8 mouse cellular contexts compared by ENCODE assay signal in the genomic region with DNA sequence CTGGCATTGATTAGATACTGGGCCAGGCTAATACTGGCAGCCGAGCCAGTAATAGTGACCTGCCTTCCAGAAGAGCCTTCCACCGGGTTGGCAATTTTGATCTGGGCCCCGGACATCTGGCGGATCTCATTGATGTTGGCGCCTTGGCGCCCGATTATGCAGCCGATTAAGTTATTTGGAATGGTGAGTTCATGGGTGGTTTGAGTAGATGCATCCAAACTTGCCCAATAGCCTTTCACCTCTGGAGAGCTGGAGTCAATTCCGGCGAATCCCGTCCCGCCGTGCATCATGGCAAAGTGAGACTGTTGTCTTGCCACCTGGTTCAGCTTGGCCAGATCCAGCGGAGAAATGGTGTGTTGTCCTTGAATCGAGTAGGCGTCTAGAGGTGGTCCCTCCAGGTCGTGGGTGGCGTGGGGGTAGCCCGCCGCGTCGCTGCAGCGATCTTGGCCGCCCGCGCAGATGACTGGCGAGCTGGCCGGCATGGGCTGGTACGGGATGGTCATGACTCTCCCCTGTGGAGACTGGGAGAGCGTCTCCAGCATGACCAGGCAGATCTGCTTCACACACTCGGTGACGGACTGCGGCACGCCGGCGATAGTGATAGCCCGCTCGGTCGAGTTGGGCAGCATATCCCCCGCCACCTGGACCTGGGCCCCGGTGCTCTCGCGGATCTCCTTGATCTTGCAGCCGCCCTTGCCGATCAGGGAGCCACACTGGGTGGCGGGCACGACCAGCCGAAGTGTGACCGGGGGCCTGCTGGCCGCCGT. TPM values are rescaled to one million over a fixed set of nuclear protein-coding genes. Genes with fewer than 3 reads are reported as not detected.
A peak's percentile ranks its signal among the peaks of the same experiment; 100 is the strongest.
DNase-seq lines count a peak whose midpoint lies in the region; ATAC-seq and TF ChIP-seq lines count a peak whose summit lies in the region.

No protein-coding gene starts in this region.

- no peaks in the 10 kb centered on the region for H3K9me3 ChIP-seq in intestine, embryonic 14.5 days (ENCODE audit: control insufficient read depth, low read length)
- H3K9me3 ChIP-seq in limb, embryonic 11.5 days (ENCODE audit: control insufficient read depth, low read length), result no peaks in the 10 kb centered on the region
- H3K9me3 ChIP-seq in midbrain, embryonic 10.5 days (replicated peaks), result no peaks in the 10 kb centered on the region

- no peak; the same call in 1 of the 2 replicates for TF ChIP-seq POLR2A in small intestine, adult 2 months (IDR thresholded peaks at IDR 0.05; ENCODE audit: low read depth, low read length)

- H3K36me3 ChIP-seq in intestine, embryonic 14.5 days (ENCODE audit: control insufficient read depth, insufficient read depth, low read length), result peaks cover 24% of the 10 kb centered on the region; the same call in 1 of the 2 replicates
- peaks cover 2% of the 10 kb centered on the region; the same call in 1 of the 2 replicates for H3K36me3 ChIP-seq in limb, embryonic 11.5 days (ENCODE audit: control insufficient read depth, insufficient read depth, low read length)
- H3K36me3 ChIP-seq in midbrain, embryonic 10.5 days, result peaks cover 50% of the 10 kb centered on the region
- peaks cover 15% of the 10 kb centered on the region for H3K36me3 ChIP-seq in small intestine, adult 2 months (ENCODE audit: control insufficient read depth, insufficient read depth, low read length)

- no peak for TF ChIP-seq CTCF in small intestine, adult 2 months (IDR thresholded peaks at IDR 0.05; ENCODE audit: extremely low read depth, insufficient read length, insufficient replicate concordance, low read depth, low read length)

- H3K27me3 ChIP-seq in intestine, embryonic 14.5 days (replicated peaks; ENCODE audit: control insufficient read depth, insufficient read depth, low read length), result no peaks in the 10 kb centered on the region
- H3K27me3 ChIP-seq in limb, embryonic 11.5 days (ENCODE audit: control insufficient read depth, insufficient read depth, low read length), result no peaks in the 10 kb centered on the region
- H3K27me3 ChIP-seq in midbrain, embryonic 10.5 days (ENCODE audit: low read depth, poor library complexity, severe bottlenecking), result no peaks in the 10 kb centered on the region
- H3K27me3 ChIP-seq in small intestine, adult 2 months (ENCODE audit: control insufficient read depth, insufficient read depth, low read length), result no peaks in the 10 kb centered on the region

- peak overlapping the region; percentile 99 for H3K9ac ChIP-seq in intestine, embryonic 14.5 days (ENCODE audit: low read length)
- H3K9ac ChIP-seq in limb, embryonic 11.5 days (ENCODE audit: low read length), result peak overlapping the region; percentile 100

- peak overlapping the region; percentile 100 for H3K27ac ChIP-seq in intestine, embryonic 14.5 days (ENCODE audit: low read depth)
- peak overlapping the region; percentile 100 for H3K27ac ChIP-seq in limb, embryonic 11.5 days (replicated peaks; ENCODE audit: low read depth, low read length)
- peak overlapping the region; percentile 100 for H3K27ac ChIP-seq in midbrain, embryonic 10.5 days (replicated peaks)
- peak overlapping the region; percentile 97 for H3K27ac ChIP-seq in small intestine, adult 2 months (ENCODE audit: insufficient read depth, low read depth, low read length)

- no peak for ATAC-seq in intestine, embryonic 14.5 days (replicated peaks; ENCODE audit: low FRiP score, low TSS enrichment, low read depth)
- no peak for ATAC-seq in limb, embryonic 11.5 days (ENCODE audit: insufficient number of reproducible peaks, low FRiP score, low TSS enrichment, low read depth)
- ATAC-seq in activated CD4-positive, CD25-positive, alpha-beta regulatory T cell, adult 4 months, result no peak

- peak overlapping the region; percentile 84 for H3K4me2 ChIP-seq in intestine, embryonic 14.5 days (ENCODE audit: low read length)
- peak overlapping the region; percentile 89 for H3K4me2 ChIP-seq in limb, embryonic 11.5 days (ENCODE audit: low read depth, severe bottlenecking)

- peaks cover 15% of the 10 kb centered on the region; the same call in 1 of the 2 replicates for H3K4me1 ChIP-seq in intestine, embryonic 14.5 days (replicated peaks; ENCODE audit: control insufficient read depth, insufficient read depth, low read length)
- H3K4me1 ChIP-seq in limb, embryonic 11.5 days (ENCODE audit: control insufficient read depth, insufficient read depth, low read length), result peaks cover 2% of the 10 kb centered on the region; the same call in 1 of the 2 replicates
- peaks cover 33% of the 10 kb centered on the region for H3K4me1 ChIP-seq in midbrain, embryonic 10.5 days
- H3K4me1 ChIP-seq in small intestine, adult 2 months (ENCODE audit: control insufficient read depth, insufficient read depth, insufficient read length, low read length), result peaks cover 8% of the 10 kb centered on the region; the same call in 1 of the 2 replicates

- H3K4me3 ChIP-seq in intestine, embryonic 14.5 days (ENCODE audit: low read depth, low read length), result peak overlapping the region; percentile 93
- H3K4me3 ChIP-seq in limb, embryonic 11.5 days (ENCODE audit: low read depth, low read length), result peak overlapping the region; percentile 84
- H3K4me3 ChIP-seq in midbrain, embryonic 10.5 days, result peak overlapping the region; percentile 98
- peak overlapping the region; percentile 98 for H3K4me3 ChIP-seq in small intestine, adult 2 months (ENCODE audit: low read depth, low read length)

- under 1% methylated on average over 51 of the region's 51 CpGs for WGBS in intestine, embryonic 14.5 days
- under 1% methylated on average over 51 of the region's 51 CpGs for WGBS in limb, embryonic 11.5 days
- under 1% methylated on average over 51 of the region's 51 CpGs for WGBS in midbrain, embryonic 10.5 days
- under 1% methylated on average over 51 of the region's 51 CpGs for WGBS in small intestine, adult 2 months

- DNase-seq in R1 (ENCODE audit: low read depth, low spot score), result peak; percentile 79
- DNase-seq in cerebellum, adult 9-11 months, result peak; percentile 75
- peak; percentile 55 for DNase-seq in frontal cortex, postnatal 36 days (ENCODE audit: low spot score in 2 of 2)
- peak; percentile 75 for DNase-seq in intestine, embryonic 14.5 days (ENCODE audit: low spot score)
- peak; percentile 45 for DNase-seq in limb, embryonic 11.5 days (ENCODE audit: low spot score)
- DNase-seq in midbrain, embryonic 10.5 days (ENCODE audit: low spot score), result no peak

RNA-seq across cellular contexts. Expression of a gene that starts 1.1 kb away (rescaled TPM):
- polyA plus RNA-seq in intestine, embryonic 14.5 days (2014; fragmentation: Nextera tagmentation; extraction: Ambion mirVana), result 261 and 405 TPM in 2 replicates
- polyA plus RNA-seq in limb, embryonic 11.5 days (2014; fragmentation: Nextera tagmentation; extraction: Ambion mirVana), result 499 and 548 TPM in 2 replicates
- polyA plus RNA-seq in midbrain, embryonic 10.5 days (2016; fragmentation: Nextera tagmentation; extraction: Ambion mirVana), result 321 and 408 TPM in 2 replicates
- polyA plus RNA-seq in small intestine, adult 2 months (2012; rRNA removed), result 244 and 314 TPM in 2 replicates
- polyA plus RNA-seq in activated CD4-positive, CD25-positive, alpha-beta regulatory T cell, adult 4 months (2017; shearing (Covaris generic)), result 10 to 100 TPM; 35.3 to 39.2 TPM
